Mouse (Mus musculus): ENCODE measurements around the gene Hist1h3h. TPM values are rescaled to one million over a fixed set of nuclear protein-coding genes. Genes with fewer than 3 reads are reported as not detected.
"Not testable (repeated sequence)": the region's sequence is repeated elsewhere in the genome, so short reads cannot be mapped to it uniquely, and the experiment has no call there.

Hist1h3h gene
- 10 to 100 TPM in 2 of 4 experiments, 1 to 10 TPM in 2; 5.0 to 19.2 (median 10.1) TPM for total RNA-seq (2022)

DNA sequence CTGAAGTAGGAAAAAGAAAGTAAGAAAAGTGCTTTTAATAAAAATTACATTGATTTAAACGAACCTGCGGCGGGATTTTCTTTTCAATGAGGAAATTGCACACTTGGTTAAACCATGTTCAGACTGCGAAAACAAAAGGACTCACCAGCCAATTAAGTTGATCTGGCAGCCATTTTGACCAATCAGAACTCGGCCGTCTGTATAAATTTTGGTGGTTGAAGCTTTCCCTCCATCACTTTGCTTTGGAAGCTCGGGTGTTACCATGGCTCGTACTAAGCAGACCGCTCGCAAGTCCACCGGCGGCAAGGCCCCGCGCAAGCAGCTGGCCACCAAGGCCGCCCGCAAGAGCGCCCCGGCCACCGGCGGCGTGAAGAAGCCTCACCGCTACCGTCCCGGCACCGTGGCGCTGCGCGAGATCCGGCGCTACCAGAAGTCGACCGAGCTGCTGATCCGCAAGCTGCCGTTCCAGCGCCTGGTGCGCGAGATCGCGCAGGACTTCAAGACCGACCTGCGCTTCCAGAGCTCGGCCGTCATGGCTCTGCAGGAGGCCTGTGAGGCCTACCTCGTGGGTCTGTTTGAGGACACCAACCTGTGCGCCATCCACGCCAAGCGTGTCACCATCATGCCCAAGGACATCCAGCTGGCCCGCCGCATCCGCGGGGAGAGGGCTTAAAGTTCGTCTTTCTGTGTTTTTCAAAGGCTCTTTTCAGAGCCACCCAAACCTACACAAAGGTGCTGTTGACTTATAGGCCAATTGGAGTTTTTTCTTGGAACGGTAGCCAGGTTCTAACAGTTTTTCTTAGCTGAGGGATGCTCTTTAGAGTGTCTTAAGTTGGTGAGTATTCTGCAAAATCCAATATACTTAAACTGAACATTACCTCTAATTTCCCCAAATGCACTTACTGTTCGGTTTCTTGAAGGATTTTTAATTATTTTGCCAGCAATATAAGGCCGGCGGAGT is at the start of gene Hist1h3h:
TSS of gene Hist1h3h (plus strand) at position 263 of the 961 bp plus-strand sequence.
- DNase-seq (ENCODE audit: low spot score): peak; percentile 85

GRCm38 (mm10) chr13:21677305-21677704 is 40.2 kb upstream of the Hist1h3h start, which contains the start of gene Olfr1360:
Gene Olfr1360 (minus strand): TSS chr13:21677405.
- DNase-seq (ENCODE audit: low spot score): no peak

DNA sequence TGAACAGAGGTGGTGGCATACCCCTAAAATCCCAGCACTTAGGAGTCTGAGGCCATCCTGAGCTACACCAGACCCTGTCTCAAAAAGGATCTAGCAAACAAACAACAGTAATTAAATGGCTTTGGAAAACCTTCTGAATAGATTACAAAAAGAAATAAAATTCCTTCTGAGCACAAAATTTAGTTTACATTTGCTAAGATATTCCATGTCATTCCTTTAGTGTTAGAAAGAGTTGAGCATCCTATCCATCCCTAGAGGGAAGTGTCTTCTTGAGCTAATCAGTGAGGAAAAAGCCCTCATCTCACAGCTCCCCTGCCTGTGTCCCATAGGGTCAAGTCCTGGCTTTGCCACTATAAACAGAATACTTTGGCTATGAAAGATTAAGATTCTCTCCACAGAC is 19.6 kb upstream of the Hist1h3h start, which contains the start of gene Olfr1359:
TSS of gene Olfr1359 (plus strand) at position 301 of the 400 bp plus-strand sequence.
- DNase-seq (ENCODE audit: low spot score): no peak

- DNase-seq (ENCODE audit: low spot score): no peak
These were observed 10.8 kb upstream of the Hist1h3h start for GRCm38 (mm10) chr13:21706669-21707068.

DNA sequence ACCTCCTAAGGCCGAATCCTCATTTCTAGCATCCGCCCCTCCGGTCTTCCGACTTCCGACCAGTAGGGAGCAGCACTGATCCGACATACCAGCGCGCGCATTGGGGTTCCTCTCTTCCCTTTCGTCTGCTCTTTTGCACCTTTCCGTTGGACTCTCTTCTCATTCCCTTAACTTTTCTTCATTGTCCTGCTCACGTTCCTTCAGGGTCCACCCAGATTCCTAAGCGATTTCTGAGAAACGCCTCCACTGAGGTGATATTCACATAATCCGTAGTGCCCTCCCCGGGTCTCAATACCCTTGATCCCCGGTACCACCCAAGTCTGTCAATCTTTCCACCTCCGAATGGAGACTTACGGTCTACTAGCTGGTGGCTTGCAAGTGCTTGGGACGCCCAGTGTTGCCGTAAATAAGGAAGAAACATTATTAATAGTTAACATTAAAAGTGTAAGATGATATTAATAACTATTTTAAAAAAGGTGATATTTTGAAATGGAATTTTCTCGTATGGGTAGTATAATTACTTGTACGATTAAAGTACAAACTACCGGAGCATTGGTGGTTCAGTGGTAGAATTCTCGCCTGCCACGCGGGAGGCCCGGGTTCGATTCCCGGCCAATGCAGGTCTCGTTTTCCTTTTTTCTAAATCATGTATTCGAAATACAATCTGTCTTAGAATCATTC is 7.3 kb upstream of the Hist1h3h start:
- DNase-seq (ENCODE audit: low spot score): peak; percentile 91

GRCm38 (mm10) chr13:21710821-21711525 is 6.5 kb upstream of the Hist1h3h start:
- DNase-seq (ENCODE audit: low spot score): peak; percentile 86

DNA sequence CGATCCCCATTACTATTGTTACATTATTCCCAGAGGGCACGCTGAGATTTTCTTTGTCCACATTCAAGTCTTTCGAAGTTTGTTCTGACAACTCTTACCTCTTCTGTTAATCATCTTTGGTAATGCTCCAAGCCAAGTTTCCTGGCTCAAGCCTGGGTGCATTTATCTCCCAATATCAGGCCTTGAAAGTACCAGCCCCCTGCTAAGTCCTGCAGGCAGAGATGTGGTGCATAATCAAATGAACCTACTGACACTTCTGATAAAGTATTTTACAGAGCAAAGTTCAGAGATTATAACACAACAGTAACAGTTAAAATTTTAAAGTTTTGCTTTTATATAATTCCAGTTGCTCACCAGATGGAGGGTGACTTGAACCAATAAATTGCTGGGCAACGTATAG is 5.8 kb upstream of the Hist1h3h start:
- DNase-seq (ENCODE audit: low spot score): no peak

DNA sequence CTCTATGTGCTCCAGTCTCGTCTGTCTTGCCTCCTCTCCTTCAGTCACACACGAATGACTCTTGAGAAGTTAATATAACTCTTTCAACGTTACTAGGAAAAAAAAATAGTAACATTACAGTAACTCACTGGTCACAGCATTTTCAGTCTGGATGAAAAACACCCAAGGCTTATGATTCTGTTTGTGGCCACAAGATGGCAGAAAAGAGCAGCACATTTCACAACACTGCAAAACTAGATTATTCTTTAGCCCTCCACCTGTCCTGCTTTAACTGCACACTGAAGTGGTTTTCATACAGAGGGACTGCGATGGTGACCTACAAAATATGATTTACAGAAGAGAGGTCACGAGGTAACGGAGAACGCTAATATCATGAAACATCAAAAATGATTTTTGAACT is 2.7 kb upstream of the Hist1h3h start:
- peak; percentile 65 for DNase-seq (ENCODE audit: low spot score)

DNA sequence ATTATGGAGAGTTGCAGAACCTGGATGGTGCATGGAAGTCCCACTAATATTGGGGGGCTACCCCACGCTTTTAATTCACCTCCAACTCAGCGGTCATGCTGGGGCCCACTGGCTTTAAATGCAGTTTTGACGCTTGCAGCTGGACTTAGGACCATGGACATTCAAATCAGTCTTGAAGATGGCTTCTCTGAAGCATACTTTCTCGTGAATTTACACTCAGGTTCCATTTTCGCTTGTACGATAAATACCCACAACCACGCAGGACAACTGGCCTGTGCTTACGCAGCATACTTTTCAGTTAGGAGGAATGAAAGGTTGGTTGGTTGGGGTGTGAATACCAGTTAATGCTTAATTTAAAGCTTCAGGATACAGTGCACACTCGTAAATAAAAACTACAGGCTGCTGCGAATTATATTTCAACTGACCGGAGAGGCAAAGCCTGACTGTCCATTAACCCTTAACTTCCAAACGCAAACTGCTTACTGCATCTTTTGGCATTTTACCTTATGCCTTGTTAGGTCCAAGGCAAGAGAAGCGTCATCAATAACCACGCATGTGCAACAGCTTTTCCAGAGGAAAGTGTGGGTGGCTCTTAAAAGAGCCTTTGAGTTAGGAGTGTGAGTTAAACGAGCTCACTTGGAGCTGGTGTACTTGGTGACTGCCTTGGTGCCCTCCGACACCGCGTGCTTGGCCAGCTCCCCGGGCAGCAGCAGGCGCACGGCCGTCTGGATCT is 2.2 kb upstream of the Hist1h3h start:
- no peak for DNase-seq (ENCODE audit: low spot score)

GRCm38 (mm10) chr13:21715864-21716539 is 1.5 kb upstream of the Hist1h3h start, which contains the start of the genes Hist1h2bl and Hist1h2ai:
Gene Hist1h2bl (minus strand): TSS chr13:21716143.
Gene Hist1h2ai (plus strand): TSS chr13:21716422.
- DNase-seq (ENCODE audit: low spot score): peak; percentile 90

GRCm38 (mm10) chr13:21716540-21717391 is 693 bp upstream of the Hist1h3h start:
- peak; percentile 15 for DNase-seq (ENCODE audit: low spot score)

GRCm38 (mm10) chr13:21718381-21719080 is 1.1 kb downstream of the Hist1h3h start:
- no peak for DNase-seq (ENCODE audit: low spot score)

GRCm38 (mm10) chr13:21721107-21721756 is 3.8 kb downstream of the Hist1h3h start:
- DNase-seq (ENCODE audit: low spot score): not testable (repeated sequence)

DNA sequence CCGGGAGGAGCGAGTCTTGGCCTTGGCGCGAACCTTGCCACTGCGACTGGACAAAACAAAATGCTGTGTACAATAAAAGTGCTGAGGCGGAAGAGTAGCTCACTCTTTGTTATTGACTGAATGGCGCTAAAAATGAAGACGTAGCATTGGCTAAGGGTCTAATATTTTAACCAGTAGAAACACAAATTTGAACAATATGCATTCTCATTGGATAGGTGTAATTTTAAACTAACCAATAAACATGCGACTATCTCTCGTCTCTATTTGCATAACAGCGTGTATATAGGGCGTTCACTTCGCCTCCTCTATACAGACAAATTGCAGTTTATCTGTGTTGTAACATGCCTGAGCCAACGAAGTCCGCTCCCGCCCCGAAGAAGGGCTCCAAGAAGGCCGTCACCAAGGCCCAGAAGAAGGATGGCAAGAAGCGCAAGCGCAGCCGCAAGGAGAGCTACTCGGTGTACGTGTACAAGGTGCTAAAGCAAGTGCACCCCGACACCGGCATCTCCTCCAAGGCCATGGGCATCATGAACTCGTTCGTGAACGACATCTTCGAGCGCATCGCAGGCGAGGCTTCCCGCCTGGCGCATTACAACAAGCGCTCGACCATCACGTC is 4.4 kb downstream of the Hist1h3h start, which contains the start of gene Hist1h2bm:
TSS of gene Hist1h2bm (plus strand) at position 288 of the 616 bp plus-strand sequence.
- DNase-seq (ENCODE audit: low spot score): peak; percentile 91

DNA sequence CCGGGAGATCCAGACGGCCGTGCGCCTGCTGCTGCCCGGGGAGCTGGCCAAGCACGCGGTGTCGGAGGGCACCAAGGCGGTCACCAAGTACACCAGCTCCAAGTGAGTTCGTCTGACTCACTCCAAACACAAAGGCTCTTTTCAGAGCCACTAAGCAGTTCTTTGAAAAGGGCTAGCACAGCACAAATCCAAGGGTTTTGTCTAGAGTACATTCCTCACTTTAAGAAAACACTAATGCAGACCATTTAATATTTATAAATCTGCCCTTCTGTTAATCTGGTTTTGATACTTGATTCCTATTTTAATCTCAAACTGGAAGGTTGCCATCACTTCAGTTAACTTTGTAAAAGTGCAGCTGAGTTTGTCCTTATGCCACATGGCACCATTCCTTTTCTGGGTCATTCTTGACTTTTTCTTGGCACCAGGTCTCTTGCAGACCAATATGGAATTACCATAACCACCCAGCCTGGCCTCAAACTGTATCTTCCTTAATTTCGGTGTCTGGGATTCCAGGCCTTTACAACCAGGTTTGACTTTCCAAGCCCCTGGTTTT is 5.0 kb downstream of the Hist1h3h start:
- DNase-seq (ENCODE audit: low spot score): no peak

DNA sequence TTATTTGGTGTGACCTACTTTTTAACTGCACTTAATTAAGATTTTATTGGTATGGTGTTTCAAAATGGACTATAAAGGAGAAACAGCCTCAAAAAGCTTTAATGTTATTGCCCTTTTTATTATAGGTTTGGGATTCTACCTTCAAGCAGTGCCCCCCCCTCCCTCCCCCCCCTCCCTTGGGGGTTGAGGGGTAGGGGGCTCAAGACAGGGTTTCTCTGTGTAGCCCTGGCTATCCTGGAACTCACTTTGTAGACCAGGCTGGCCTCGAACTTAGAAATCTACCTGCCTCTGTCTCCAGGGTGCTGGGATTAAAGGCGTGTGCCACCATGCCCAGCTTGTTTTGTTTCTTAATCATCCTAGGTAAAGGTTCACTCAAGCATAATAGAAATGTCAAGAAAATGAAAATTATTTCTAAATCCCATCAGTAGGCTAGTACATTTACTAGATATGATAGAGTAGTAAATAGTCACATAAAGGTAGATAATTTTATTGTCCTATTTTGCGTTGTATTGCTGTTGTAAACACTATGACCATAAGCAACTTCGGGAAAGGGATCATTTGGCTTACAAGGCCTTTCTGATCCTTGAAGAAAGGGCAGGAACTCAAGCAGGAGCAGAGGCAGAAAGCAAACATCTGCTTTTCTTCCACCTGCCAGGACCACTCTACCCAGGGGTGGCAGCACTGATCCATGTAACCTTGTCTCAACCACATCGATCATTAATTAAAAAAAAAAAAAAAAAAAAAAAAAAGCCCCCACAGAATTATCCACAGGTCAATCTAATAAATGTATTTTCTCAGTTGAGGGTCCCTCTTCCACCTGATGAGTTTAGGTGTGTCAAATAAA is 5.8 kb downstream of the Hist1h3h start:
- no peak for DNase-seq (ENCODE audit: low spot score)
